Mouse (Mus musculus) G1E (cell line): Measurements from ENCODE around the gene Cdc20. TPM values are rescaled to one million over a fixed set of nuclear protein-coding genes. Genes with fewer than 3 reads are reported as not detected.
A peak's percentile ranks its signal among the peaks of the same experiment; 100 is the strongest.

Experiments
- ATAC-seq: 2 replicates; pipeline ENCODE4 v1.8.0; 2016; ENCODE audit warnings: mild to moderate bottlenecking; ENCODE audit not compliant: insufficient number of reproducible peaks, poor library complexity, low FRiP score, severe bottlenecking; ENCODE audit errors: extremely low read depth
- DNase-seq: peaks from one replicate; pipeline ENCODE4 v3.0.0; 2012; ENCODE audit warnings: low spot score
- H3K27me3 ChIP-seq: 2 replicates; pipeline ENCODE4 v1.6.1; 2012; ENCODE audit warnings: mild to moderate bottlenecking, low read length, inconsistent platforms; ENCODE audit not compliant: insufficient read depth
- H3K36me3 ChIP-seq: replicated peaks from 2 replicates; pipeline ENCODE3; 2012; ENCODE audit warnings: mild to moderate bottlenecking, inconsistent platforms
- H3K4me1 ChIP-seq: 2 replicates; pipeline ENCODE4 v1.6.1; 2012; ENCODE audit warnings: low read depth, low read length, inconsistent platforms, mixed read lengths; ENCODE audit not compliant: insufficient read depth
- H3K4me3 ChIP-seq: 2 replicates; pipeline ENCODE4 v1.5.1; 2012; ENCODE audit warnings: low read depth, mild to moderate bottlenecking, inconsistent platforms, low read length, moderate library complexity, mixed read lengths
- H3K9me3 ChIP-seq: replicated peaks from 2 replicates; pipeline ENCODE4 v1.6.1; 2012; ENCODE audit warnings: inconsistent platforms
- CTCF ChIP-seq: IDR thresholded peaks from 2 replicates; pipeline ENCODE4 v1.5.1; 2012; ENCODE audit warnings: low read depth, low read length, inconsistent platforms, mixed read lengths
- GATA1 ChIP-seq: IDR thresholded peaks from 2 replicates; pipeline ENCODE4 v1.6.1; 2012; ENCODE audit warnings: borderline replicate concordance, low read length, inconsistent platforms, mixed read lengths
- GATA2 ChIP-seq: IDR thresholded peaks from 2 replicates; pipeline ENCODE4 v1.6.1; 2012; ENCODE audit warnings: low read depth, low read length, inconsistent platforms, borderline replicate concordance
- POLR2AphosphoS5 ChIP-seq: IDR thresholded peaks from 2 replicates; pipeline ENCODE4 v1.6.1; 2012; ENCODE audit warnings: low read depth, low read length, inconsistent platforms; ENCODE audit not compliant: insufficient replicate concordance
- TAL1 ChIP-seq: conservative IDR thresholded peaks from 2 replicates; pipeline ENCODE4 v1.6.1; 2012; ENCODE audit warnings: low read depth, low read length, inconsistent platforms, mixed read lengths
- polyA plus RNA-seq: library from polyadenylated mRNA; stranded (reverse); fragments of >175 nt; gene quantifications from 2 replicates; pipeline ENCODE4 v1.2.3, GENCODE M21; 2012
- total RNA-seq, 2 experiments: library from RNA; stranded (forward) in 1 of 2; stranded (reverse) in 1 of 2; fragments of 200-1000 nt in 1 of 2; fragments of >200 nt in 1 of 2; fragmentation: Nextera tagmentation in 1 of 2; gene quantifications; 2 replicates each; pipeline ENCODE4 v1.2.3; 2014 to 2017

Gene Cdc20
- total and polyA plus RNA-seq, 3 experiments, result 43.7 to 153 (median 86.2) TPM

DNA sequence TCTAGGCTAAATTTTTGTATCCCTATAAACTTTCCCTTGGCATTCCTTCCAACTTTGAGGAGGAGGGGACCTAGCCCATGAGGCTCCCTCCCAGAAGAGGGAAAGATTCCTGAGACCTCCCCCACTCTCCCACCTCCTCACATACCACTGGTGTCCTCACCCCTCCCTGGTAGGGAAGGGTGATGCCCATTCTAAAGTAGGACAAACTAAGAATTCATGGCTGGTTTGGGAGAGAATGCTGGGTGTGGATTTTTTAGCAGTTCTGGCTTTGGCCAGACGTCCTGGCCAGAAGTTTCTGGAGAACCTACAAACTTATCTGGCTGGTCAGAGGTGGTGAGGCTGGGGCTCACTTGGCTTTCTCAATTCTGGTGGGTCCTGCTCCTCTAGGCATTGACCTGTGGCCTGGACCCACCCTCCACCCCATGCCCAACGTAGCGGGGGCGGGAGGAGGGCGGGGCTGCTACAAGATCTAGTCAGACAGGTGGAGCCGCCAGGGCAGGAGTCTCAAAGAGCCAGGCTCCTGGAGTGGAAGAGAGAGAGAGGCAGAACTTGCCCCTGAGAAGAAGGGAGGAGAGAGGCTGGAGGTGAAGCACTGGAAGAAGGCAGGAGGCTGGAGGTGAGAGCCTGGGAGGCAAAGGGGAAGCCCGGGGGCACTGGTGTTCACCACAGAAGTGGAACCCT is 7.8 kb downstream of the Cdc20 start:
- H3K9me3 ChIP-seq, result no peaks in the 10 kb centered on the region
- peak; percentile 60 for DNase-seq
- H3K36me3 ChIP-seq, result peaks cover 58% of the 10 kb centered on the region
- peak overlapping the region; percentile 98 for H3K4me3 ChIP-seq
- no peaks in the 10 kb centered on the region for H3K27me3 ChIP-seq
- no peak for TF ChIP-seq TAL1
- no peak for TF ChIP-seq CTCF
- TF ChIP-seq POLR2AphosphoS5, result no peak
- no peak for TF ChIP-seq GATA2
- TF ChIP-seq GATA1, result no peak
- ATAC-seq, result no peak
- H3K4me1 ChIP-seq, result peaks cover 92% of the 10 kb centered on the region

DNA sequence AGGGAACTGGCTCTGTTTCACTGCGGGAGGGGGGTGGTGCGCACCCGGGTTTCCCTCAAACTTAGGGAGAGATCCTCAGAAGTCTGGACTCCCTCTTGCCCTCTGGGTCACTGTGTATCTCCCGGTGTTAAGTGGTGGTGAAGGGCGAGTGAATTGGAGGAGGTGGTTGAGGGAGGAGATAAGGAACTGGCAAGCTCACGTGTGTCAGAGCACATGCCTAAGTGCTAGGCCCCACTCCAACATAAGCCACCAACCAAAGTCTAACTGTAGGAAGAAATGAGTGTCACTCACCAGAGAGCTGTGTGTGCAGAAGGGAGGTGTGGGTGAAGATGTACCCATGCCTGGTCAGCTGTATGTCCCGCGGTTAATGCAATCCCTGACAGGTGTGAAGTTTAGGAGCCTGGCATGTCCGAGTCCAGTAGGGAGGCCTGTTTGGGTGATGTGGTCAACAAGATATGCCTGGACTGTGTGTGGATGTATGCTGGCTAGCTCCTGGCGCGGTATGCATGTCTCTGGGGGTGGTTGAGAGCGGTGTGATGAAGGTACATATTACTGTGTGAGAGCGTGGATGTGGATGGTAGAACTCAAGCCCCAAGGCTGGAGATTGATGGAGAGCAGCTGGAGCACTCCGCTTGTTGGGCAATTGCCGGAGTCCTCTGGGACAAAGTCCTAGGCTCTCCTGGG is 8.5 kb downstream of the Cdc20 start:
- H3K4me1 ChIP-seq, result peaks cover 92% of the 10 kb centered on the region
- peak overlapping the region; percentile 98 for H3K4me3 ChIP-seq
- H3K27me3 ChIP-seq, result no peaks in the 10 kb centered on the region
- peak; percentile 61 for DNase-seq
- no peak for TF ChIP-seq GATA1
- peak; percentile 81 for TF ChIP-seq POLR2AphosphoS5
- H3K9me3 ChIP-seq, result no peaks in the 10 kb centered on the region
- ATAC-seq, result 0 out of 2 replicates have a peak, but pooled peaks have one; percentile 12
- peaks cover 55% of the 10 kb centered on the region for H3K36me3 ChIP-seq

DNA sequence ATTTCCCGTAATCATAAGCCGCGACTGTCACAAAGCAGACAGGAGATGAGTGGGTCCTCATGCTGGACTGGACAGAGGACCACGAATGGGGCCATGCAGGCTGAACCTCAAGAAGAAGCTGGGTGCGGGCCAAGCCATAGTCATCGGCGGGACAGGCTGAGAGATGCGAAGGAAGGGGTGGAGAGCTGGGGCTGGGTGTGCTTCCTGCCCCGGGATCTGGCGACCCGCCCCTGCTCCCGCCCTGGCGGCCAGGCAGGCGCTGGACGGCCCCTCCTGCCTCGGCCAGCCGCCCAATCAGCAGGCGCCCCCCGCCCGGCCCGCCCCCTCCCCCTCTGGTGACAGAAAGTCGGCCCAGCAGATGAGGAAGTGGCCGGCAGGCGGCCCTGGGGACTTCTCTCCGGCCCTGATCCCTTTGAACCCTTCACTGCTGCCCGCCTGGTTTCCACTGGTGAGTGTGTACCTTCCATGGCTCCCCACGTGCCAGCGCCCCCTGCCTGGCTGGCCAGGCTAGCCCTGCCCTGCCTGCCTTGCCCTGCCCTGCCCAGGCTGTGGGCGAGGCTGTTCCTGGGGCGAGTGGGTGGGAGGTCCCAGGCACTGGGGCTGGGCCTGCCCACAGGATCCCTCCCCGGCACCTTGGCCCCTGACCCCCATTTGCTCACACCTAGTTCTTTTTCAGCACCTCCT is 9.2 kb downstream of the Cdc20 start, which contains the start of gene Elovl1:
Gene Elovl1 (plus strand): TSS at position 326 of the 684 bp plus-strand sequence.
- H3K27me3 ChIP-seq, result no peaks in the 10 kb centered on the region
- TF ChIP-seq POLR2AphosphoS5, result no peak
- TF ChIP-seq TAL1, result no peak
- no peak for TF ChIP-seq GATA1
- no peak for TF ChIP-seq CTCF
- no peak for TF ChIP-seq GATA2
- H3K36me3 ChIP-seq, result peaks cover 53% of the 10 kb centered on the region
- H3K4me1 ChIP-seq, result peaks cover 90% of the 10 kb centered on the region
- peak within 1 kb of the TSS; percentile 98 for H3K4me3 ChIP-seq
- DNase-seq, result peak; percentile 99
- ATAC-seq, result peak; percentile 59
- H3K9me3 ChIP-seq, result no peaks in the 10 kb centered on the region

DNA sequence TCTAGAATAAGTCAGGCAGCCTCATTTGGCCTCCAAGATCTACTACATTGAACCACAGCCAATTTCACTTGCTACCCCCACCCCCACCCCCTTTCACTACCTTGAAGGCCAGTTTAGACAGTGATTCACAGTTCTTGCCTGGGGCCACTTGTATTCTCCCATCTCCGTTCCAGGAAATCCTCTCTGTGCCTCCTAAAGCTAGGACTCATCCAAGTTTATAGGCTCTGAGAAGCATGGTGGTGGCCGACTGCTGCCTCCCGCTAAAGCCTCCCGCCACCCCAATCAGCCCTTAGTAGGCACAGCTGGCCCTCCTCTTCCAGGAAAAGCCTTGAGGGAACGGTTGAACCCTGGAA is 9.8 kb downstream of the Cdc20 start:
- DNase-seq (no peak), ATAC-seq (no peak)
- Histone ChIP-seq H3K36me3 (peaks cover 52% of the 10 kb centered on the region), H3K27me3 (no peaks in the 10 kb centered on the region), H3K4me3 (peak overlapping the region; percentile 98), H3K4me1 (peaks cover 88% of the 10 kb centered on the region), H3K9me3 (no peaks in the 10 kb centered on the region)
- no peak for TF ChIP-seq GATA1
- no peak for TF ChIP-seq CTCF

DNA sequence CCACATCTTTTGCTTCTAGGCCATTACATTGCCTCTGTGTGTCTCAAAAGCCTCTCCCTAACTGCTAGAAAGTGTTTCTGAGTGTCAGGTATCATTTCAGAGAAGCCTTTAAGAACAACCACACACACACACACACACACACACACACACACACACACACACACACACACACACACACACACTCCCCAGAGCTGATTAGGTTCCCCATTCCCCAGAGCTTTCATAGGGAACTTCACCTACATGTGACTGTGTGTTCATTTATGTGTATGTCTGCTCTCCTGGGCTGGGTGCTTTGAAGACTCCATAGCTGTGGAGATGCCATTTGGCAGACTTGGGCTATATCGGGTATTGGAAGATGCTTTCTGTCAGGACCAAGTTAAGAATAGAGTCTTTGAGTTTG is 11.8 kb downstream of the Cdc20 start:
- no peak for DNase-seq
- Histone ChIP-seq H3K9me3 (no peaks in the 10 kb centered on the region), H3K36me3 (peaks cover 51% of the 10 kb centered on the region), H3K27me3 (no peaks in the 10 kb centered on the region), H3K4me1 (peaks cover 68% of the 10 kb centered on the region), H3K4me3 (peak overlapping the region; percentile 9; the same call in 1 of the 2 replicates)
- ATAC-seq, result no peak
- no peak for TF ChIP-seq CTCF

DNA sequence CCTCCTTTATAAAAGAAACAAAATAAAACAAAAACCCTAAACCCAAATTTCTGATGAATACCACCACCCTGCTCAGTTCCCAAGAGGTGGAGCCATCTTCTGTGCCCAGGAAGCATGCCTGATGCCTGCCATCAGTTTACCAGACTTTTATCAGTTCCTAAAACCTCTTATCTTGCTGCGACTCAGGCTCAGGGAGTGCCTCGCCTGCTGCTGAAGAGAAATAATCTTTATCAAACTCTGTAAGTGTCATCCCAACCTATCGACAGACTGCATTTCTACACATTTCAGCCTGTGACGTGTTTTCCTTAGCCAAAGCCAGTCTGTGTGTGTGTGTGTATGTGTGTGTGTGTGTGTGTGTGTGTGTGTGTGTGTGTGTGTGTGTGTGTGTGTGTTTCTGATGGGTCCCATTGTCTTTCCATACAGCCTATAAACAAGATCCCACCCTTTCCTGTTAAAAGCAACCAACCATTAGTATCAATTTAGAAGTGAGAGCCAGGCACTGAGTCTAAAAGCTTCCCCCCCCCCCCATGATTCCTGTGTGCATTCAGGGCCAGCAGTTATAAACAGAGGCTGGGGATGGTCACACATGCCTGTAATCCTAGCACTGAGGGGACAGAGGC is 12.5 kb downstream of the Cdc20 start:
- peak; percentile 48 for DNase-seq
- Histone ChIP-seq H3K27me3 (no peaks in the 10 kb centered on the region), H3K4me3 (peak overlapping the region; percentile 9; the same call in 1 of the 2 replicates), H3K4me1 (peaks cover 60% of the 10 kb centered on the region), H3K9me3 (no peaks in the 10 kb centered on the region), H3K36me3 (peaks cover 51% of the 10 kb centered on the region)
- TF ChIP-seq TAL1 (peak; percentile 81), GATA2 (no peak)
- ATAC-seq, result peak; percentile 61
